Mouse (Mus musculus): ENCODE data around the gene Notch2. TPM values are rescaled to one million over a fixed set of nuclear protein-coding genes. Genes with fewer than 3 reads are reported as not detected.

The Notch2 gene
- polyA plus RNA-seq, 1 experiment from 2014 or later, result 33.4 TPM

DNA sequence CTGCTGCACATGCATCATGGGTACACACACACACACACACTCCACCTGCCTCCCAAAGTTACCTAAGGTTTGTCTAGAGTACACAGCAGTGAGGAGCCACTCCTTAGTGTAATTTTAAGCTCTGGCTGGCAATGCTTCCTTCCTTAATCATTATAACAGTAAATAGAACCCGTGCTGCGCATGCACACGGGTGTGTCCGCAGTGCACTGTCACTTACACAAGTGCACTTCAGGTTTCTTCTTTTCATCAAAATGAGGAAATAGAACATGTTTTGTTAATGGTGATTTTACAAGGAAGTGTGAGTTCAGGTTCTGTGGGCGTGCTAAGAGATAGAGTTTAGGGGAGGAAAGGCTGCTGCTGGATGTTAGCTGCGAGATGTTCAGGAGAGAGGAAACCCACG is 17.8 kb downstream of the Notch2 start:
- Histone ChIP-seq H3K36me3 (ENCODE audit: inconsistent target) (no peaks in the 10 kb centered on the region), H3K27ac (peak overlapping the region; percentile 34; the same call in 1 of the 2 replicates), H3K4me3 (ENCODE audit: inconsistent target) (no peak overlapping the region), H3K79me2 (ENCODE audit: inconsistent target) (peaks cover 100% of the 10 kb centered on the region)
- 18% methylated on average over 5 of the region's 7 CpGs for whole genome bisulfite sequencing (ENCODE audit: missing documents)

DNA sequence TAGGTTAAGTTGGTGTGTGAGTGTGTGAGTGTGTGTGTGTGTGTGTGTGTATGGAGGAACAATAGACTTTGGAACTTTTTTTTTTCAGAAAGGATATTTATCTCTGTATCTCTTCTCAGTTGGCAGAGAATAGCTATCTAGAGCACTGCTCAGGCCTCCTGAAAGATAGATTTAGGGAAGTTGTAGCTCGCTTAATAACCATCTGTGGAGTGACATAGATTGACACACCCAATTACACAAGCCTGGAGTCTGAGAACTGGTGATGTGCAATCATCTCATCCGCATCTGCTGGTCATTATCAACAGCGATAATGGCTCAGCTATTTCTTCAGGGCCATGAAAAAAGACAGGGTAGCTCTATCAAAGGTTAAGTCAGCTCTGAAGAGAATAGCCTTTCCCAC is 18.9 kb downstream of the Notch2 start:
- H3K4me3 ChIP-seq (ENCODE audit: inconsistent target), result no peak overlapping the region
- peak overlapping the region; percentile 34 for H3K27ac ChIP-seq
- no peaks in the 10 kb centered on the region for H3K36me3 ChIP-seq (ENCODE audit: inconsistent target)
- H3K79me2 ChIP-seq (ENCODE audit: inconsistent target), result peaks cover 100% of the 10 kb centered on the region
- WGBS (ENCODE audit: missing documents), result 13% methylated on average over 3 of the region's 3 CpGs

DNA sequence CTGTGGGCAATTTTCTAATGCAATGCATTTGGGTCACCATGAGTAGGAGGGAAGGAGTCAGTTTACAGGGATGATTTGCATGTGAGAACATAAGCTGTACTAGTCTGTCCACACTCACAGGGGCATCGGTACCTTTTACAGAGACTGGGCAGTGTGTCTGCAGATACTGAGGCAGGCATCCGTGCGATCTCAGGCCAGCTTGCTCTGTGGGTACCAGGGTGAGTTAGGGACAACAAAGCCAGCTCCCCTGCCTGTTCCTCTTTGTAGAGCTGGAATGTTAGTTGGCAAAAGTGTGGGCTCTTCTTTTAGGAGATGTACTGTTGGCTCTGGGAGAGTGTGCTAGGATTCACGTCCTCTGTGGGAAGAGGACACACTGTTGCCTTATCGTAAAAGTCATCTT is 19.6 kb downstream of the Notch2 start:
- Histone ChIP-seq H3K36me3 (ENCODE audit: inconsistent target) (no peaks in the 10 kb centered on the region), H3K27ac (peak overlapping the region; percentile 7; the same call in 1 of the 2 replicates), H3K79me2 (ENCODE audit: inconsistent target) (peaks cover 100% of the 10 kb centered on the region), H3K4me3 (ENCODE audit: inconsistent target) (no peak overlapping the region)
- 90% methylated on average over 5 of the region's 5 CpGs for WGBS (ENCODE audit: missing documents)

DNA sequence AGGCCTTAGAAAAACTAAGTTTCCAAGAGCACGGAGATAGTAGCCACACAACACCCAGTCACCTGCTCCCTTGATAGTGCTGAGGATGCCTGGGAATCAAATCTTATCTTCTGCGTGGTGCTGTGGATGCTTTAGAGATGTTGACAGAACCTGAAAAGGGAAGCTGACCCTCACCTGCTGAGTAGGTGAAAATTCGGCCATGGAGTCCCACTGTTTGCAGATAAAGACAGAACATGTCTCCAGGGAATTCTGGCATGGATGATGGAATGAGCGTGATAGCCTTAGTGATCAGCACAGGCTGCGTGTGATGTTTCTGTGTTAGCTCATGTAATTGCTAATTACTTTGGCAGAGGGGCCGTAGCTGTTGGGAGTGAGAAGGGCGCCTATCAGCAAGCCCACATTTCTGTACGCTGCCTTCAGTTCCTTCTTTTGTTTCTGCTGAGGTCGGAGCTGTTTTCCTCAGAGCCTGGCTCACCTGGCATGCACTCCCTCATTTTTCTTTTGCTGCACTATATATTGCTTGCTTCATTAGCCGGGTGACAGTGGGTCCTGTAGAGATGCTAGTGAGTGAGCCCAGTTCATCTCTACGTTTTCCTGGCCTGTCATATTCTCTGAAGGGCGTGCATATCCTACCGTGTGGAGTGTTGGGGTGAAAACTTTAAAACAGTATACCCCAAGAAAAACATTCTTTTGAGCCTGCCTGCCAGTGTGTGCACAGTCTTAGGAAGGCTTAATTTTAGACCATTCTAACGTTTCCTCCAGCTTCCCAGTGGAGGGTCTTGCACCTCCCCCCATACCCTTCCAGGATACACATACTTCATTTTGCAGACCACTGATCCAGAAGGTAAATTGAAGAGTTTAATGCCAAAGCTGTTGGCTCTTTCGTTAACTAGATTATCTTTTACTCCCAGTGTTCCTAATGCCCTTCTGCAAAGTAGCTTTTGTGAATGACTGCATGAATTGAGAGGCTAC is 21.6 kb downstream of the Notch2 start:
- H3K4me3 ChIP-seq (ENCODE audit: inconsistent target), result no peak overlapping the region
- peaks cover 3% of the 10 kb centered on the region; the same call in 1 of the 2 replicates for H3K36me3 ChIP-seq (ENCODE audit: inconsistent target)
- no peak overlapping the region for H3K27ac ChIP-seq
- H3K79me2 ChIP-seq (ENCODE audit: inconsistent target), result peaks cover 100% of the 10 kb centered on the region
- WGBS (ENCODE audit: missing documents), result 50% methylated on average over 15 of the region's 15 CpGs

DNA sequence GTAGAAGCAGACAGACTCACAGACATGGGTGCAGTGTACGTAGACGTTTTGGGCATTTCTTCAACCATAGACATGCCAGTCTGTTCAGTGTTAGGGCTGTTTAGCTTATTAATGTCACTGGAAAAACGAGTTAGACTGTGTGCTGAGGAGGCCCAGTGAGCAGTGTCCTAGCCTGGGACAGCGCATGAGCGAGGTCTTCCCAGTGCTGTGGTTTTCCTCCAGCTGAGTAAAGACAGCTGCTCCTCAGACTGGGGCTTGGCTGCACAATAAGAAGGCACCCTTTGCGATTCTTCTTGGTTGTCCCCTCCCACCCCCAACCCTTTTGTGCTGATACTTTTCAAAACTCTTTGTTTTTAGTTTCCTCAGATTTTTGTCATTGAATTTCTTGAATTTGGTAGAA is 22.8 kb downstream of the Notch2 start:
- Histone ChIP-seq H3K4me3 (ENCODE audit: inconsistent target) (no peak overlapping the region), H3K36me3 (ENCODE audit: inconsistent target) (peaks cover 3% of the 10 kb centered on the region; the same call in 1 of the 2 replicates), H3K79me2 (ENCODE audit: inconsistent target) (peaks cover 100% of the 10 kb centered on the region), H3K27ac (no peak overlapping the region)
- 69% methylated on average over 6 of the region's 6 CpGs for WGBS (ENCODE audit: missing documents)

DNA sequence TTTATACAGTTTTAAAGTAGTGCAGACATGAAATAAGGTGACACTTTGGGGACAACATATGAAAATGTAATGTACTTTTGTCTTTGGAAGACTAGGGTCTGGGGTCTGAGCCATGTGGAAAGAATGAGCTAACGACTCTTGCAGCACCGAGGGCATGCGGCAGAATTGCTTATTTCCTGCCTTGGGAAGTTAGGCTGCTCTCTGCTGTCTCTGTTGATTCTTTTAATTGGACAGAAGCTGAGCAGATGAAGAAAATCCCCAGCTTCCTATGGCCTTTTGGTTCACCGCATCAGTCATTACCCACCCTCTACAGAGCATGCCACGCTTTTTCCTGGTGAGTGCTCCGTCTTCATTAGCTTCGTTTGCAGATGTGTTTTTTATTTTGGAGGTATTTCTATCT is 23.8 kb downstream of the Notch2 start:
- peaks cover 100% of the 10 kb centered on the region for H3K79me2 ChIP-seq (ENCODE audit: inconsistent target)
- WGBS (ENCODE audit: missing documents), result 83% methylated on average over 7 of the region's 7 CpGs
- H3K4me3 ChIP-seq (ENCODE audit: inconsistent target), result no peak overlapping the region
- no peak overlapping the region for H3K27ac ChIP-seq
- peaks cover 3% of the 10 kb centered on the region; the same call in 1 of the 2 replicates for H3K36me3 ChIP-seq (ENCODE audit: inconsistent target)

DNA sequence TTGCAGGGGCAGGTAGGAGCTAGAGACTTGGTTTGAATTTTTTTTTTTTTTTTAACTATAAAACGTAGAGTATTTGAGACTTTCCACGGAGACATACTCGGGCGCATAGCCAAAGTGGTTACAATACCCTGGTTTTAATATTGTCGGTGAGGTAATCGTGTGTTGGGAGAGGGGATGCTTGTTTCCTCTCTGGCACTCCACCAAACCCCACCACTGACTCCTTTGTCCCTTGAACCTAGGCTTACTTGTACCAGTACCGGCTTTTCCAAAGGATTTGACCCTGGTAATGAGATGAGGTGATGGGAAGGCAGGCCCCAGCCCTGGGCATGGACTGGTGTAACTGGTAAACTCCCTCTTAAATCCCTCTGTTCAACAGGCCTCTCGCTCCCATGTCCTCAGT is 25.3 kb downstream of the Notch2 start:
- peaks cover 3% of the 10 kb centered on the region; the same call in 1 of the 2 replicates for H3K36me3 ChIP-seq (ENCODE audit: inconsistent target)
- peaks cover 100% of the 10 kb centered on the region for H3K79me2 ChIP-seq (ENCODE audit: inconsistent target)
- no peak overlapping the region for H3K27ac ChIP-seq
- H3K4me3 ChIP-seq (ENCODE audit: inconsistent target), result no peak overlapping the region
- 42% methylated on average over 5 of the region's 8 CpGs for WGBS (ENCODE audit: missing documents)

DNA sequence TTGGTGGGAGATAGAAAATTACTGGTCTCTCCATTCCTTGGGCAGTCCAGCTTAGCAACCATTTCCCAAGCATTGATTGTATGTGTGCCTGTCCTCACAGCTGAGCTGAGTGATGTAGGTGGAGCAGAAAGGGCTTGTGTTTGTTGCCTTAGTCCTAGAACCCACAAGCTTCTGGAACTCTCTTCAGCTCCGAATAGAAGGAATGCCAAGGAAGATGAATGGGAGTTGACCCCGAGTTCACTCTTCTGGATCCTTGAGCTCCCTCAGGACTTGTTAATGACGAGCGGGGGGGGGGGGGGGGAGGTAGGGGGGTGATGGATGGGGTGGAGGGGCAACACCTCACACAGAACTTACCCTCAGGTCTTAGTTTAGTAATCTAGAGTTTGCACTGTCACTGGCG is 25.9 kb downstream of the Notch2 start:
- peaks cover 3% of the 10 kb centered on the region; the same call in 1 of the 2 replicates for H3K36me3 ChIP-seq (ENCODE audit: inconsistent target)
- peaks cover 100% of the 10 kb centered on the region for H3K79me2 ChIP-seq (ENCODE audit: inconsistent target)
- WGBS (ENCODE audit: missing documents), result 100% methylated on average over 2 of the region's 5 CpGs
- no peak overlapping the region for H3K27ac ChIP-seq
- no peak overlapping the region for H3K4me3 ChIP-seq (ENCODE audit: inconsistent target)

DNA sequence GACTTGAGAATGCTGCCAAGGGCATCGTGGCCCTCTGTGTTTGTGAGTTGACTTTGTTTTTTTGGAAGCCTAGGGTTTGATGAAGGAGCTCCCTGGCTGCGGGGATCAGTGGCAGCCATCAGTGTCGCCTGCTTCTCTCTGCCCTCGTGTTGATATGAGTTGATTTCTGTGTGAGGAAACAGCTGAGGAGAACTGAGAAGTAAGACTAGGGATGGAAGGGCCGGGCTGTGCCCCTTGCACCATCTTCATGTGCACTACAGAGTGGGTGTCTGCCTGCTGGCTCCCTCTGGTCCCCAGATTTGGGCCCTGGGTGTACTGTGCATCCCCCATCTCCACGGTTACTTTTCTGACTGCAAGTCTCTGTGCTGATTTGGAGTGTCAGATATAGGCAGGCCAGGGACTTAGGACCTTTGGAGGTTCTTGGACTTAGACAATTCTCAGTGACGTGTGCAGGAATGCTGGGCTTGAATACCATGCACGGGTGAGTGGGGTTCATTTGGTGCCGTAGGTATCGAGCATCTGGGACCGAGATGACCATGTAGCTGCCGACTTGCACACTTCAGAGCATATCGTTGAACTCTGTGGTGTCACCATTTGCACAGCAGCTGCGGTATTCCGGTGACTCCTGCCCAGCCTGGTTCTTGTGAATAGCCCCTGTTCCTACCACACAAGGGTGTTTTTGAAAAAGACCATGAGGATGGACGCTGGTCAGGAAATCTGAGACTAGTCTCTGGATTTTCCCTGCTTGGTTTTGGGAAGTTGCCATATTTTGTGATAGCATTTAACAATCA is 26.5 kb downstream of the Notch2 start:
- no peak overlapping the region for H3K27ac ChIP-seq
- peaks cover 3% of the 10 kb centered on the region; the same call in 1 of the 2 replicates for H3K36me3 ChIP-seq (ENCODE audit: inconsistent target)
- H3K4me3 ChIP-seq (ENCODE audit: inconsistent target), result no peak overlapping the region
- 75% methylated on average over 16 of the region's 16 CpGs for WGBS (ENCODE audit: missing documents)
- H3K79me2 ChIP-seq (ENCODE audit: inconsistent target), result peaks cover 100% of the 10 kb centered on the region

DNA sequence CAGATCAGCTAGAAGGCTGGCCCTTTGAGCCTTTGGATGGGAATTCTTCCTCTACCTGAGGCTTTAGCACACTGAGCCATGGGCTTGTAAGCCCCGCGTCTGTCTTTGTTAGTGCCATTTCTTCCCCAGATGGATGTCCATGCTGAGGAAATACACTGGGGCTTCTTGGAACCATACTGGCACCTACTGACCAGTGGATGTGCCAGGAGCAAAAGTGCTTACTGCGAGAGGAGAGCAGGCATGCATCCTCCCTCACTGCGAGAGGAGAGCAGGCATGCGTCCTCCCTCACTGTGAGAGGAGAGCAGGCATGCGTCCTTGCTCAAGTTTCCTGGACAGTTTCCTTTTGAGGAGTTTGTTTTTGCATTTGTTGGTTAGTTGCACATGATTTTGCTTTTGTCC is 27.5 kb downstream of the Notch2 start:
- 94% methylated on average over 6 of the region's 6 CpGs for WGBS (ENCODE audit: missing documents)
- H3K27ac ChIP-seq, result no peak overlapping the region

DNA sequence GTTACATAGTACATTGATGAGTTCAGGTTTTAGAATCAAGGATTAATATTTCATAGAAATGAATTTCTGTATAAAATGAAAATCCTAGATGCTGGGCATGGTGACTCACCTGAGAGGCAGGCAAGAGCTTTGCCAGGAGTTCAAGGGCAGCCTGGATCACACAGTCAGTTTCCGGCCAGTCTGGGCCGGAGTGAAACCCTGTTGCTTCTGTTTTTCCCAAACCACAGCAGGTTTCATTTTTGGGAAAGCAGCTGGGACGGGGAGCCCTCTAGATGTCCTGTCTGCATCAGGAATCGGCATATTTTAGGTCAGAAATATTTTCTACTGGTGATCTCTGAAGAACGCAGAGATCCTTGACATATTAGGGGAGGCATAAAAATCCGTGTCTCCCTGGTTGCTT is 29.0 kb downstream of the Notch2 start:
- 55% methylated on average over 6 of the region's 6 CpGs for WGBS (ENCODE audit: missing documents)
- Histone ChIP-seq H3K27ac (no peak overlapping the region), H3K79me2 (ENCODE audit: inconsistent target) (peaks cover 100% of the 10 kb centered on the region), H3K4me3 (ENCODE audit: inconsistent target) (no peak overlapping the region), H3K36me3 (ENCODE audit: inconsistent target) (peaks cover 3% of the 10 kb centered on the region; the same call in 1 of the 2 replicates)

More for the DNA sequence above, 27.5 kb downstream of the Notch2 start:
- no peak overlapping the region for H3K4me3 ChIP-seq (ENCODE audit: inconsistent target)
- peaks cover 3% of the 10 kb centered on the region; the same call in 1 of the 2 replicates for H3K36me3 ChIP-seq (ENCODE audit: inconsistent target)
- H3K79me2 ChIP-seq (ENCODE audit: inconsistent target), result peaks cover 100% of the 10 kb centered on the region

DNA sequence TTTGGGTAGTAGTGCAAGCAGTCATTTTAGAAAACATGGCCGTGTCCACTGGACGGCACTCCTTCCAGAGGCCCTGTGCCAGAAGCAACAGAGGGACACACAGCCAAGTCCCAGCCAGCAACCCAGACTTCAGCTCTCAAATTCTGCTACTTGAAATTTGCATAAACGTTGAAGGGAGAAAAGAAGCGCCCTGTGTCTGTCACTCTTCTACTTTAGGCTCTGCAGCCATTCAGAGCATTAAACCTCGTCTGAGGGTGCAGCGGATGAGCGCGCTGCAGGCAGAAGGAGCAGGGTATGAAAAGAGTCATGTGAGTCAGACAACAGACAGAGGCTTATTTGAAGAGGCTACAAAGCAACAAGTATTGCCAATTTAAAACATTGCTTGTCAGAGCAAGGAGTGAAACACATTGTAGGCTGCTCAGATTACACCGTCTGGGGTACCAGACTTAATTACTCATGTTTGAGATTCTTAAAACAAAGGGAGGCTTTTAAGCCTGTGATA is 29.7 kb downstream of the Notch2 start:
- no peak overlapping the region for H3K4me3 ChIP-seq (ENCODE audit: inconsistent target)
- peaks cover 100% of the 10 kb centered on the region for H3K79me2 ChIP-seq (ENCODE audit: inconsistent target)
- WGBS (ENCODE audit: missing documents), result 88% methylated on average over 9 of the region's 9 CpGs
- no peak overlapping the region for H3K27ac ChIP-seq
- peaks cover 3% of the 10 kb centered on the region; the same call in 1 of the 2 replicates for H3K36me3 ChIP-seq (ENCODE audit: inconsistent target)

DNA sequence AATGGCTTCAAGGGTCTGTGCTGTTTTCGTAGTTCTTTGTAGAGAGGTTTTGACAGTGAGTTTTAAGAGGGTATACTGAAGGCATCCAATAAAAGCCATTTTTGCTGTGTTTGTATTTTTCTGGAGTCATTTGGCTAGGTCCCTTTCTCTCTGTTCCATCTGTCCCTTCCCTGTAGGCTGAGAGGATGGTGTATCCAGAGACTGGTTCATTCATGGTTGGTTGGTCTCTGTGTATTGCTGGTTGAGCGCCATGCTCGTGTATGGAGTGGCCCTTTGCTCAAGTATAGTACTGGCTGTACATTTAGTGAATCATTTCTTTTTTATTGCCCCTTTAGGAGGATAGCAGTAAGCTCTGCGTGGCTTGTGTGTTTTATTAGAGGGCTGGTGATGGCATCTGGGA is 30.3 kb downstream of the Notch2 start:
- Histone ChIP-seq H3K4me3 (ENCODE audit: inconsistent target) (no peak overlapping the region), H3K79me2 (ENCODE audit: inconsistent target) (peaks cover 100% of the 10 kb centered on the region), H3K27ac (no peak overlapping the region), H3K36me3 (ENCODE audit: inconsistent target) (peaks cover 7% of the 10 kb centered on the region; the same call in 1 of the 2 replicates)
- WGBS (ENCODE audit: missing documents), result 95% methylated on average over 4 of the region's 4 CpGs

DNA sequence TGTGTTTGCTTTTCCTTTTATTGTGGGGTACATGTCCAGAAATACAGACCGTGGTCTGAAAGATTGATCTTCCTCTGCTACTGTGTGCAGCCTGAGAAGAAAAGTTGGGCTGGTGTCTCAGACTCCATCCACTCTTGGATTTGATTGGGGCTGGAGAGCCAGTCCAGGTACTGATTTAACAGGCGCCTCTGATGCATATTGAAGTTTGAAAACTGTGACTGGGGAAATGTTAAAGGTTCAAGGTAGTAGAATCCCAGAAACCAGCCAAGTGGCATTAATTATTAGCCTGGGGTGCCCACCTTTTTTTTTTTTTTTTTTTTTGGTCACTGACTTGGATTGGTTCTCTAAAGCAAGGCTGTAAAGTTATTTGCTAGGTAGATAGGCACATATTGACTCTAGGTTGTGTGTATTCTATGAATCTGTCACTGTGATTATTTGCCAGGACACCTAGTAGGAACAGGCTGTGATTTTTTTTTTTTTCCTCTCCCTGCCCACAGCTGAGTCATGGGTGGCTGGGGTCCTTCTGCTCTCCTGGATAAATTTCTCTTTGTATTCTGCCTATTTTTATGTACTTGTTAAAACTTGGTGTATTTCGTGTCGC is 31.5 kb downstream of the Notch2 start:
- 97% methylated on average over 4 of the region's 4 CpGs for WGBS (ENCODE audit: missing documents)
- no peak overlapping the region for H3K27ac ChIP-seq

More for the DNA sequence above, 31.5 kb downstream of the Notch2 start:
- Histone ChIP-seq H3K4me3 (ENCODE audit: inconsistent target) (no peak overlapping the region), H3K36me3 (ENCODE audit: inconsistent target) (peaks cover 4% of the 10 kb centered on the region; the same call in 1 of the 2 replicates), H3K79me2 (ENCODE audit: inconsistent target) (peaks cover 100% of the 10 kb centered on the region)

Data from macrophage (primary cell).